Mouse (Mus musculus): ENCODE measurements around the gene Speer4f2. TPM values are rescaled to one million over a fixed set of nuclear protein-coding genes. Genes with fewer than 3 reads are reported as not detected.

Gene Speer4f2
- total and polyA plus RNA-seq, 3 experiments: not detected

GRCm38 (mm10) chr5:17400571-17400970, 27.6 kb downstream of the Speer4f2 start:
- Histone ChIP-seq H3K27ac (ENCODE audit: control insufficient read depth, low read depth, low read length) (peak overlapping the region; percentile 96), H3K9ac (ENCODE audit: control insufficient read depth, low read depth, low read length, poor library complexity, severe bottlenecking) (peak overlapping the region; percentile 42; the same call in 1 of the 2 replicates), H3K79me2 (ENCODE audit: control insufficient read depth, insufficient read depth, low read length, poor library complexity) (no peaks in the 10 kb centered on the region), H3K4me3 (ENCODE audit: control insufficient read depth in 1 of 2, insufficient read depth in 1 of 2, low read depth in 2 of 2, low read length in 2 of 2) (peak overlapping the region in 1 of 2 experiments; percentile 44; a peak in 2 of 4 replicates), H3K36me3 (ENCODE audit: control insufficient read depth in 1 of 2, insufficient read depth in 2 of 2, low read length in 2 of 2) (peaks cover 0 to 32% of the 10 kb centered on the region in 2 experiments; a peak in 2 of 4 replicates), H3K27me3 (ENCODE audit: control insufficient read depth in 1 of 2, insufficient read depth in 2 of 2, low read length in 2 of 2) (no peaks in the 10 kb centered on the region), H3K4me1 (ENCODE audit: control insufficient read depth in 1 of 2, insufficient read depth in 2 of 2, low read length in 2 of 2) (peaks cover 15 to 23% of the 10 kb centered on the region in 2 experiments), H3K9me3 (replicated peaks; ENCODE audit: insufficient read depth, low read length) (no peaks in the 10 kb centered on the region)
- DNase-seq (ENCODE audit: low read depth, low spot score): peak; percentile 73
- TF ChIP-seq USF2 (IDR thresholded peaks at IDR 0.05; ENCODE audit: borderline replicate concordance in 1 of 2, insufficient read depth in 1 of 2, low read depth in 1 of 2, low read length in 2 of 2) (no peak), CHD2 (IDR thresholded peaks at IDR 0.05; ENCODE audit: low read length) (no peak), GATA1 (IDR thresholded peaks at IDR 0.05; ENCODE audit: low read depth, low read length) (peak; percentile 59), POLR2AphosphoS5 (IDR thresholded peaks at IDR 0.05; ENCODE audit: borderline replicate concordance, low read depth, low read length) (no peak), RCOR1 (IDR thresholded peaks at IDR 0.05; ENCODE audit: low read depth, low read length) (0 out of 2 replicates have a peak, but pooled peaks have one; percentile 52), TAL1 (IDR thresholded peaks at IDR 0.05; ENCODE audit: low read length) (no peak), ZNF384 (IDR thresholded peaks at IDR 0.05; ENCODE audit: low read depth, low read length) (peak; percentile 50), TCF12 (IDR thresholded peaks at IDR 0.05; ENCODE audit: low read depth, low read length) (peak; percentile 65; the same call in 1 of the 2 replicates), UBTF (IDR thresholded peaks at IDR 0.05; ENCODE audit: borderline replicate concordance, insufficient read depth, low read depth, low read length) (no peak), CHD1 (IDR thresholded peaks at IDR 0.05; ENCODE audit: low read depth, low read length) (no peak; the same call in 1 of the 2 replicates), MXI1 (IDR thresholded peaks at IDR 0.05; ENCODE audit: low read depth, low read length) (0 out of 2 replicates have a peak, but pooled peaks have one; percentile 9), MEF2A (IDR thresholded peaks at IDR 0.05; ENCODE audit: extremely low read depth, insufficient replicate concordance, low read depth, low read length, poor library complexity, severe bottlenecking) (peak; percentile 29; the same call in 1 of the 2 replicates), POLR2AphosphoS2 (IDR thresholded peaks at IDR 0.05; ENCODE audit: low read length) (no peak), KAT2A (conservative IDR thresholded peaks at IDR 0.05; ENCODE audit: low read depth, low read length) (no peak), MYB (IDR thresholded peaks at IDR 0.05; ENCODE audit: low read depth, low read length) (no peak), ETS1 (IDR thresholded peaks at IDR 0.05; ENCODE audit: low read depth, low read length) (peak; percentile 50), EP300 (IDR thresholded peaks at IDR 0.05; ENCODE audit: low read depth in 1 of 2, low read length in 2 of 2) (peak; percentile 40 to 70; a peak in 3 of 4 replicates)

Data from MEL (cell line).